Mouse (Mus musculus): ENCODE results near the gene Med11.

The Med11 gene

DNA sequence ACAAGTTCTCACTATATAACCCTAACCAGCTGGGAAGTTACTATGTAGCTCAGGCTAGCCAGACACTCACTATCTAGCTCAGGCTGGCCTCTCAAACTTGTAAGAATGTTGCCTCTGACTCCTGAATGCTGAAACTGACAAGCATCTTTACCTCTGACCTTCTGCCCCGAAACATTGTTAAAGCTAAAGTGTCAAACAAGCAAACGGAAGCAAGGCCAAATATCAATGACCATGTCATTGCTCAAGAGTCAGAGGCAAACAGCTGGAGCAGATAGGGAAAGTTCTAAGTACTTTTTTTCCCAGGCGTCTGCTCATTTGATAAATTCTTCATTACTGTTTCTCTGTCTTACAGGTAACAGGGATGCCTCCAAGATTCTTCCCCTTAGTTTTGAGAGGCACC lies 50.3 kb downstream of the Med11 start:
- in situ Hi-C loops (cut with MboI, MseI), result loop anchor here (5.0 kb wide), 1 partner anchor 70 kb away; the partner anchor contains the start of gene Arrb2
